Comparison of ENCODE assay signal across 19 mouse cellular contexts in genomic region chr4:43481894-43482456, GRCm38 (mm10). TPM values are rescaled to one million over a fixed set of nuclear protein-coding genes. Genes with fewer than 3 reads are reported as not detected.
DNase-seq lines count a peak whose midpoint lies in the region; ATAC-seq and TF ChIP-seq lines count a peak whose summit lies in the region.
"Had no signal": no experiment of that assay in that cellular context is flagged by ENCODE, and none has a peak within 500 bp of the region (broad histone marks: within the 10 kb centered on the region; RNA-seq: fewer than 3 reads in every experiment).

No protein-coding gene starts in this region.

- WGBS in lung, adult 2 months: 57% methylated on average over 7 of the region's 7 CpGs

- DNase-seq in lung, adult 2 months: no peak
- DNase-seq in lung, postnatal 36 days: no peak
- DNase-seq in cerebellum, postnatal 14 days: no peak
- DNase-seq in gastrocnemius, postnatal 25 days: no peak
- no peak for DNase-seq in cerebellum, postnatal 10 days
- DNase-seq: adrenal gland, adult 8-10 months; kidney, postnatal 25 days; lung, postnatal 10 days had no signal

- no peak for TF ChIP-seq CTCF in lung, adult 2 months (IDR thresholded peaks at IDR 0.05; ENCODE audit: insufficient read depth, low read length)

- no peak for TF ChIP-seq POLR2A in lung, adult 2 months (IDR thresholded peaks at IDR 0.05; ENCODE audit: borderline replicate concordance, extremely low read depth, low read depth, low read length)

- peaks cover 6% of the 10 kb centered on the region; the same call in 1 of the 2 replicates for H3K4me1 ChIP-seq in lung, adult 2 months (ENCODE audit: control insufficient read depth, insufficient read depth, low read length)
- H3K4me1 ChIP-seq: embryonic facial prominence, embryonic 12.5 days had no signal

- ATAC-seq in activated CD4-positive, CD25-positive, alpha-beta regulatory T cell, adult 4 months: peak; percentile 53
- peak; percentile 30; the same call in 1 of the 2 replicates for ATAC-seq in neutrophil, adult 5-6 weeks (ENCODE audit: extremely low read depth, insufficient number of reproducible peaks, low FRiP score, poor library complexity, severe bottlenecking)
- ATAC-seq: midbrain, embryonic 13.5 days had no signal

- H3K4me3 ChIP-seq in lung, adult 2 months (replicated peaks; ENCODE audit: extremely low read depth, low read depth, low read length): peak overlapping the region; percentile 4
- H3K4me3 ChIP-seq: embryonic facial prominence, embryonic 12.5 days; heart, embryonic 10.5 days; midbrain, embryonic 13.5 days had no signal

RNA-seq across cellular contexts. Expression of gene Sit1, which starts 1.6 kb away (rescaled TPM):
- 0.85 and 1.2 TPM in 2 replicates for polyA plus RNA-seq in lung, adult 2 months (2012; rRNA removed)
- polyA plus RNA-seq in activated CD4-positive, CD25-positive, alpha-beta regulatory T cell, adult 4 months (2017; shearing (Covaris generic)): 100 to 1,000 TPM; 145 to 163 TPM
- total RNA-seq in neutrophil, adult 5-6 weeks (2017): 5.9 and 7.4 TPM in 2 replicates
- not detected for total RNA-seq in gastrocnemius, postnatal 25 days (2021)
- total RNA-seq: hematopoietic stem cell, adult 5-6 weeks; layer of hippocampus, postnatal 25 days; left cerebral cortex, postnatal 36 days had no signal
- polyA plus RNA-seq: embryonic facial prominence, embryonic 12.5 days; heart, embryonic 10.5 days; intestine, postnatal 0 days; liver, embryonic 11.5 days; midbrain, embryonic 13.5 days; neural tube, embryonic 11.5 days had no signal

RNA-seq across cellular contexts. Expression of gene Ccdc107, which starts 10.7 kb away (rescaled TPM):
- 191 and 235 TPM in 2 replicates for polyA plus RNA-seq in lung, adult 2 months (2012; rRNA removed)
- 10 to 100 TPM; 71.7 to 78.1 TPM for polyA plus RNA-seq in activated CD4-positive, CD25-positive, alpha-beta regulatory T cell, adult 4 months (2017; shearing (Covaris generic))
- 26.3 and 26.9 TPM in 2 replicates for total RNA-seq in neutrophil, adult 5-6 weeks (2017)
- 10 to 100 TPM; 21.9 to 26.8 TPM for total RNA-seq in gastrocnemius, postnatal 25 days (2021)

RNA-seq across cellular contexts. Expression of gene Arhgef39, which starts 17.5 kb away (rescaled TPM):
- 4.7 and 6.9 TPM in 2 replicates for polyA plus RNA-seq in lung, adult 2 months (2012; rRNA removed)
- 1 to 10 TPM; 5.3 to 7.4 TPM for polyA plus RNA-seq in activated CD4-positive, CD25-positive, alpha-beta regulatory T cell, adult 4 months (2017; shearing (Covaris generic))
- 1.5 and 2.6 TPM in 2 replicates for total RNA-seq in neutrophil, adult 5-6 weeks (2017)
- under 1 TPM in 1 of 2 experiments, not detected in 1; 0.69 TPM for total RNA-seq in gastrocnemius, postnatal 25 days (2021)

RNA-seq across cellular contexts. Expression of gene Car9, which starts 24.8 kb away (rescaled TPM):
- polyA plus RNA-seq in lung, adult 2 months (2012; rRNA removed): 1.8 and 1.9 TPM in 2 replicates
- polyA plus RNA-seq in activated CD4-positive, CD25-positive, alpha-beta regulatory T cell, adult 4 months (2017; shearing (Covaris generic)): under 1 TPM in 1 of 2 experiments, not detected in 1; 0.73 TPM
- not detected in 2 replicates for total RNA-seq in neutrophil, adult 5-6 weeks (2017)
- total RNA-seq in gastrocnemius, postnatal 25 days (2021): 1 to 10 TPM; 2.2 to 2.7 TPM

RNA-seq across cellular contexts. Expression of gene Cd72, which starts 27.5 kb away (rescaled TPM):
- 3.4 and 6.2 TPM in 2 replicates for polyA plus RNA-seq in lung, adult 2 months (2012; rRNA removed)
- 10 to 100 TPM; 63.4 to 67.4 TPM for polyA plus RNA-seq in activated CD4-positive, CD25-positive, alpha-beta regulatory T cell, adult 4 months (2017; shearing (Covaris generic))
- 293 and 313 TPM in 2 replicates for total RNA-seq in neutrophil, adult 5-6 weeks (2017)
- total RNA-seq in gastrocnemius, postnatal 25 days (2021): not detected
